In the genomic region with DNA sequence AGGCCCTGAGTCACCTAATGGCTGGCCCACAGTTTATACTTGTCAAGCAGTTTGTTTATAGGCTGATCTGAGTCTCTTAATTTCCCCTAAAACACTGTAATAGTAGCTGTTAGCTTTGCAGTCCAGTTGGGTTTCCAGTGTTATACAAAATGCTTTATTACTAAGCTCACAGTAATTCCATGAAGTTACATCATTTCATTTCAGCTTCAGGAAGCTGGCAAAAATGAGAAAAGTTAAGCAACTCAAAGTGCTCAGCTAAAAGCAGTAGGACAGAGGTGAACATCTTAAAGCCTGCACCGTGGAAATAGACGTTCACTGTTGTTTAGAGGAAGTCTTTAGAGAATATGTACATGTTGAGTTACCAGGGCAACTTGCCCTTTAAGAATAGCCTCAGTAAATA, we compare ENCODE assay signal across 15 mouse cellular contexts.
"Had no signal": no experiment of that assay in that cellular context is flagged by ENCODE, and none has a peak within 500 bp of the region (broad histone marks: within the 10 kb centered on the region; RNA-seq: fewer than 3 reads in every experiment).

No protein-coding gene starts in this region.

- H3K27me3 ChIP-seq: lung, embryonic 15.5 days; megakaryocyte, embryonic 14.5 days; midbrain, embryonic 13.5 days; neural tube, embryonic 13.5 days; neural tube, embryonic 15.5 days; stomach, embryonic 15.5 days had no signal

- H3K27ac ChIP-seq: lung, embryonic 15.5 days; macrophage; midbrain, embryonic 13.5 days; neural tube, embryonic 13.5 days; neural tube, embryonic 15.5 days; stomach, embryonic 15.5 days; stomach, postnatal 0 days had no signal

- DNase-seq: lung, adult 2 months; retina, postnatal 1 day; right cerebral cortex, adult 18-20 months had no signal

- H3K4me2 ChIP-seq: lung, embryonic 15.5 days; midbrain, embryonic 11.5 days; midbrain, embryonic 13.5 days; neural tube, embryonic 13.5 days; neural tube, embryonic 15.5 days; stomach, embryonic 15.5 days had no signal

- H3K4me3 ChIP-seq: lung, embryonic 15.5 days; megakaryocyte, embryonic 14.5 days; midbrain, embryonic 13.5 days; myocyte; neural tube, embryonic 13.5 days; neural tube, embryonic 15.5 days; stomach, embryonic 15.5 days had no signal

- H3K9ac ChIP-seq: lung, embryonic 15.5 days; midbrain, embryonic 13.5 days; neural tube, embryonic 13.5 days; neural tube, embryonic 15.5 days; stomach, embryonic 15.5 days had no signal

- H3K4me1 ChIP-seq: lung, embryonic 15.5 days; midbrain, embryonic 13.5 days; neural tube, embryonic 13.5 days; neural tube, embryonic 15.5 days; stomach, embryonic 15.5 days had no signal

- H3K9me3 ChIP-seq: lung, embryonic 15.5 days; megakaryocyte, embryonic 14.5 days; midbrain, embryonic 13.5 days; neural tube, embryonic 13.5 days; neural tube, embryonic 15.5 days; stomach, embryonic 15.5 days had no signal

- ATAC-seq: lung, postnatal 0 days; midbrain, embryonic 13.5 days; midbrain, embryonic 16.5 days had no signal
